Comparison of ENCODE assay signal across 10 mouse cellular contexts in genomic region chr11:67017801-67018591, GRCm38 (mm10). TPM values are rescaled to one million over a fixed set of nuclear protein-coding genes. Genes with fewer than 3 reads are reported as not detected.
DNase-seq lines count a peak whose midpoint lies in the region; ATAC-seq and TF ChIP-seq lines count a peak whose summit lies in the region.
"Had no signal": no experiment of that assay in that cellular context is flagged by ENCODE, and none has a peak within 500 bp of the region (broad histone marks: within the 10 kb centered on the region; RNA-seq: fewer than 3 reads in every experiment).

No protein-coding gene starts in this region.

- 6% methylated on average over 12 of the region's 12 CpGs for WGBS in hindbrain, embryonic 10.5 days
- 3% methylated on average over 12 of the region's 12 CpGs for WGBS in hindbrain, embryonic 14.5 days
- WGBS in embryonic facial prominence, embryonic 11.5 days, result 2% methylated on average over 12 of the region's 12 CpGs
- 7% methylated on average over 12 of the region's 12 CpGs for WGBS in intestine, embryonic 16.5 days

- peaks cover 32% of the 10 kb centered on the region for H3K27me3 ChIP-seq in hindbrain, embryonic 10.5 days (ENCODE audit: insufficient read depth, poor library complexity, severe bottlenecking)
- H3K27me3 ChIP-seq in hindbrain, embryonic 14.5 days (ENCODE audit: control insufficient read depth, insufficient read depth, low read length), result peaks cover 9% of the 10 kb centered on the region
- H3K27me3 ChIP-seq in CH12.LX (replicated peaks), result peaks cover 53% of the 10 kb centered on the region
- H3K27me3 ChIP-seq in embryonic facial prominence, embryonic 11.5 days (ENCODE audit: control insufficient read depth, insufficient read depth, low read length), result no peaks in the 10 kb centered on the region
- H3K27me3 ChIP-seq in intestine, embryonic 16.5 days (replicated peaks; ENCODE audit: control insufficient read depth, insufficient read depth, low read length), result no peaks in the 10 kb centered on the region

- H3K9me3 ChIP-seq in hindbrain, embryonic 10.5 days, result no peaks in the 10 kb centered on the region
- H3K9me3 ChIP-seq in hindbrain, embryonic 14.5 days (ENCODE audit: control insufficient read depth, low read length), result no peaks in the 10 kb centered on the region
- H3K9me3 ChIP-seq in CH12.LX (replicated peaks; ENCODE audit: low read length), result no peaks in the 10 kb centered on the region
- no peaks in the 10 kb centered on the region for H3K9me3 ChIP-seq in embryonic facial prominence, embryonic 11.5 days (replicated peaks; ENCODE audit: control insufficient read depth, low read length)
- no peaks in the 10 kb centered on the region for H3K9me3 ChIP-seq in intestine, embryonic 16.5 days (ENCODE audit: control insufficient read depth, low read length)

- TF ChIP-seq POLR2A in CH12.LX (IDR thresholded peaks at IDR 0.05; ENCODE audit: low read depth, low read length), result no peak

- H3K4me3 ChIP-seq in hindbrain, embryonic 10.5 days, result peak overlapping the region; percentile 18; the same call in 1 of the 2 replicates
- H3K4me3 ChIP-seq in hindbrain, embryonic 14.5 days (replicated peaks; ENCODE audit: low read length), result no peak overlapping the region
- no peak overlapping the region for H3K4me3 ChIP-seq in CH12.LX (replicated peaks in 1 of 3; ENCODE audit: low read depth in 2 of 3, low read length in 2 of 3, poor library complexity in 1 of 3)
- no peak overlapping the region for H3K4me3 ChIP-seq in embryonic facial prominence, embryonic 11.5 days (ENCODE audit: low read depth, low read length)
- 0 out of 2 replicates have a peak overlapping the region, but pooled peaks have one; percentile 2 for H3K4me3 ChIP-seq in intestine, embryonic 16.5 days (ENCODE audit: low read length)

- no peak for TF ChIP-seq EP300 in CH12.LX (IDR thresholded peaks at IDR 0.05; ENCODE audit: low read length)

- H3K27ac ChIP-seq in hindbrain, embryonic 10.5 days, result peak overlapping the region; percentile 17; the same call in 1 of the 2 replicates
- H3K27ac ChIP-seq in hindbrain, embryonic 14.5 days, result no peak overlapping the region
- no peak overlapping the region for H3K27ac ChIP-seq in CH12.LX (ENCODE audit: insufficient read depth, low read depth)
- no peak overlapping the region for H3K27ac ChIP-seq in embryonic facial prominence, embryonic 11.5 days (replicated peaks; ENCODE audit: low read depth, low read length)
- peak overlapping the region; percentile 5 for H3K27ac ChIP-seq in intestine, embryonic 16.5 days (ENCODE audit: low read length)

- H3K4me1 ChIP-seq in hindbrain, embryonic 10.5 days (replicated peaks), result peaks cover 24% of the 10 kb centered on the region
- H3K4me1 ChIP-seq in hindbrain, embryonic 14.5 days (replicated peaks; ENCODE audit: control insufficient read depth, insufficient read depth, low read length), result peaks cover 6% of the 10 kb centered on the region; the same call in 1 of the 2 replicates
- peaks cover 3 to 29% of the 10 kb centered on the region in 2 experiments; a peak in 2 of 4 replicates for H3K4me1 ChIP-seq in CH12.LX (ENCODE audit: control insufficient read depth in 1 of 2, insufficient read depth in 2 of 2)
- no peaks in the 10 kb centered on the region for H3K4me1 ChIP-seq in embryonic facial prominence, embryonic 11.5 days (ENCODE audit: control insufficient read depth, insufficient read depth, low read length)
- H3K4me1 ChIP-seq in intestine, embryonic 16.5 days (ENCODE audit: control insufficient read depth, insufficient read depth, low read length), result peaks cover 13% of the 10 kb centered on the region

- TF ChIP-seq RAD21 in CH12.LX (IDR thresholded peaks at IDR 0.05; ENCODE audit: low read depth, low read length), result no peak

- dilution Hi-C loops in CH12.LX (cut with MboI; ENCODE audit: extremely low pct_ligation_motif_present, extremely low pct_unique_long_range_greater_than_20kb, low sequenced_read_pairs), result no loop called here

- peak; percentile 44 for DNase-seq in hindbrain, embryonic 10.5 days (ENCODE audit: low spot score)
- DNase-seq in hindbrain, embryonic 14.5 days (ENCODE audit: low spot score), result no peak
- DNase-seq in CH12.LX (ENCODE audit: extremely low read depth), result peak; percentile 70
- DNase-seq in embryonic facial prominence, embryonic 11.5 days (ENCODE audit: low spot score), result no peak
- no peak for DNase-seq in kidney, postnatal 36 days
- DNase-seq in layer of hippocampus, adult 9-10 months (ENCODE audit: low spot score), result no peak
- no peak for DNase-seq in natural killer cell, adult 2 months (ENCODE audit: low spot score in 2 of 2)
- DNase-seq: cerebellum, postnatal 36 days; retina, postnatal 1 day had no signal

- in situ Hi-C loops in CH12.LX (cut with MboI; ENCODE audit: low pct_ligation_motif_present, low pct_unique_long_range_greater_than_20kb, low sequenced_read_pairs), result loop anchor here (10.0 kb wide), 1 partner anchor 113 kb away; no protein-coding TSS in a partner anchor

- no peaks in the 10 kb centered on the region for H3K79me2 ChIP-seq in CH12.LX (replicated peaks; ENCODE audit: control insufficient read depth, extremely low read depth, insufficient read depth, poor library complexity, severe bottlenecking)

- no peak for TF ChIP-seq CTCF in CH12.LX (conservative IDR thresholded peaks at IDR 0.05 in 1 of 2, IDR thresholded peaks at IDR 0.05 in 1 of 2; ENCODE audit: low read depth in 2 of 2, low read length in 2 of 2)

- no peak overlapping the region for H3K9ac ChIP-seq in hindbrain, embryonic 14.5 days
- no peak overlapping the region for H3K9ac ChIP-seq in CH12.LX (ENCODE audit: insufficient read depth, low read depth)
- H3K9ac ChIP-seq in embryonic facial prominence, embryonic 11.5 days (replicated peaks; ENCODE audit: low read length), result no peak overlapping the region
- 0 out of 2 replicates have a peak overlapping the region, but pooled peaks have one; percentile 14 for H3K9ac ChIP-seq in intestine, embryonic 16.5 days (ENCODE audit: low read depth, low read length)

- ATAC-seq in hindbrain, embryonic 14.5 days (ENCODE audit: low FRiP score), result no peak
- 0 out of 2 replicates have a peak, but pooled peaks have one; percentile 54 for ATAC-seq in embryonic facial prominence, embryonic 11.5 days (replicated peaks; ENCODE audit: insufficient number of reproducible peaks, low FRiP score, low TSS enrichment, low read depth)
- peak; percentile 89 for ATAC-seq in intestine, embryonic 16.5 days

- no peaks in the 10 kb centered on the region for H3K36me3 ChIP-seq in hindbrain, embryonic 10.5 days
- no peaks in the 10 kb centered on the region for H3K36me3 ChIP-seq in hindbrain, embryonic 14.5 days (replicated peaks; ENCODE audit: control insufficient read depth, insufficient read depth)
- H3K36me3 ChIP-seq in CH12.LX (replicated peaks in 1 of 2; ENCODE audit: control insufficient read depth in 1 of 2, insufficient read depth in 1 of 2, low read length in 1 of 2), result no peaks in the 10 kb centered on the region
- H3K36me3 ChIP-seq in embryonic facial prominence, embryonic 11.5 days (replicated peaks; ENCODE audit: control insufficient read depth, insufficient read depth, low read depth, low read length), result no peaks in the 10 kb centered on the region
- no peaks in the 10 kb centered on the region for H3K36me3 ChIP-seq in intestine, embryonic 16.5 days (ENCODE audit: control insufficient read depth, insufficient read depth, low read length)

- H3K4me2 ChIP-seq in hindbrain, embryonic 14.5 days (replicated peaks), result no peak overlapping the region
- H3K4me2 ChIP-seq in CH12.LX (ENCODE audit: insufficient read depth, low read depth, poor library complexity, severe bottlenecking), result peak overlapping the region; percentile 6; the same call in 1 of the 2 replicates
- H3K4me2 ChIP-seq in embryonic facial prominence, embryonic 11.5 days (ENCODE audit: low read depth, low read length), result no peak overlapping the region
- H3K4me2 ChIP-seq in intestine, embryonic 16.5 days (ENCODE audit: low read depth, low read length), result peak overlapping the region; percentile 34

TF ChIP-seq in CH12.LX, 34 proteins besides CTCF, POLR2A, EP300 and RAD21 (continues in another document):
- TF ChIP-seq BHLHE40 (IDR thresholded peaks at IDR 0.05; ENCODE audit: low read depth, low read length) (no peak), GABPA (IDR thresholded peaks at IDR 0.05; ENCODE audit: insufficient replicate concordance, low read depth, low read length) (no peak), POLR2AphosphoS2 (IDR thresholded peaks at IDR 0.05; ENCODE audit: low read depth, low read length) (no peak), PAX5 (IDR thresholded peaks at IDR 0.05; ENCODE audit: low read length) (no peak), JUN (IDR thresholded peaks at IDR 0.05; ENCODE audit: insufficient read depth, low read depth, low read length) (no peak), KAT2A (IDR thresholded peaks at IDR 0.05; ENCODE audit: insufficient replicate concordance, low read length) (no peak)

RNA-seq across cellular contexts. Expression of gene Tmem220, which starts 7.0 kb away (rescaled TPM):
- 0.43 and 1.5 TPM in 2 replicates for polyA plus RNA-seq in hindbrain, embryonic 10.5 days (2016; fragmentation: Nextera tagmentation; extraction: Ambion mirVana)
- polyA plus RNA-seq in hindbrain, embryonic 14.5 days (2014; fragmentation: Nextera tagmentation; extraction: Ambion mirVana), result 0.59 and 1.1 TPM in 2 replicates
- 0.08 and 0.30 TPM in 2 replicates for total RNA-seq in CH12.LX (2012; rRNA removed)
- 0.34 and 0.36 TPM in 2 replicates for total RNA-seq in CH12.LX (2014; rRNA removed)
- polyA plus RNA-seq in CH12.LX (2012; ENCODE audit: insufficient read length, low read depth), result 1.5 and 1.6 TPM in 2 replicates
- 0.82 and 0.98 TPM in 2 replicates for polyA plus RNA-seq in embryonic facial prominence, embryonic 11.5 days (2014; fragmentation: Nextera tagmentation; extraction: Ambion mirVana)
- polyA plus RNA-seq in intestine, embryonic 16.5 days (2015; fragmentation: Nextera tagmentation; extraction: Ambion mirVana), result 3.4 and 4.6 TPM in 2 replicates

RNA-seq across cellular contexts. Expression of gene Adprm, which starts 34.4 kb away (rescaled TPM):
- 28.3 and 30.4 TPM in 2 replicates for polyA plus RNA-seq in hindbrain, embryonic 10.5 days (2016; fragmentation: Nextera tagmentation; extraction: Ambion mirVana)
- polyA plus RNA-seq in hindbrain, embryonic 14.5 days (2014; fragmentation: Nextera tagmentation; extraction: Ambion mirVana), result 32.4 and 37.0 TPM in 2 replicates
- total RNA-seq in CH12.LX (2012; rRNA removed) (31.2 and 36.4 TPM in 2 replicates), CH12.LX (2014; rRNA removed) (51.0 and 53.8 TPM in 2 replicates)
- polyA plus RNA-seq in CH12.LX (2012; ENCODE audit: insufficient read length, low read depth), result 43.4 and 56.7 TPM in 2 replicates
- polyA plus RNA-seq in embryonic facial prominence, embryonic 11.5 days (2014; fragmentation: Nextera tagmentation; extraction: Ambion mirVana), result 37.0 and 39.5 TPM in 2 replicates
- 20.8 and 22.1 TPM in 2 replicates for polyA plus RNA-seq in intestine, embryonic 16.5 days (2015; fragmentation: Nextera tagmentation; extraction: Ambion mirVana)

RNA-seq across cellular contexts. Expression of gene Sco1, which starts 34.5 kb away (rescaled TPM):
- polyA plus RNA-seq in hindbrain, embryonic 10.5 days (2016; fragmentation: Nextera tagmentation; extraction: Ambion mirVana), result 18.0 and 22.3 TPM in 2 replicates
- 10.2 and 11.7 TPM in 2 replicates for polyA plus RNA-seq in hindbrain, embryonic 14.5 days (2014; fragmentation: Nextera tagmentation; extraction: Ambion mirVana)
- total RNA-seq in CH12.LX (2012; rRNA removed), result 20.4 and 23.0 TPM in 2 replicates
- total RNA-seq in CH12.LX (2014; rRNA removed), result 32.7 and 35.9 TPM in 2 replicates
- polyA plus RNA-seq in CH12.LX (2012; ENCODE audit: insufficient read length, low read depth), result 15.4 and 18.7 TPM in 2 replicates
- 20.6 and 21.9 TPM in 2 replicates for polyA plus RNA-seq in embryonic facial prominence, embryonic 11.5 days (2014; fragmentation: Nextera tagmentation; extraction: Ambion mirVana)
- polyA plus RNA-seq in intestine, embryonic 16.5 days (2015; fragmentation: Nextera tagmentation; extraction: Ambion mirVana), result 17.7 and 18.6 TPM in 2 replicates

Comparison
In these comparisons a context has a peak if more than half of its experiments do, and no peak if none do; other contexts are left out.
1. DNase-seq: peak in hindbrain, embryonic 10.5 days (single experiment) and CH12.LX (single experiment); none in hindbrain, embryonic 14.5 days (single experiment), embryonic facial prominence, embryonic 11.5 days (single experiment), kidney, postnatal 36 days (0 of 2), layer of hippocampus, adult 9-10 months (single experiment) and natural killer cell, adult 2 months (0 of 2).
2. H3K27ac ChIP-seq: peak in hindbrain, embryonic 10.5 days (single experiment) and intestine, embryonic 16.5 days (single experiment); none in hindbrain, embryonic 14.5 days (single experiment), CH12.LX (single experiment) and embryonic facial prominence, embryonic 11.5 days (single experiment).
3. H3K4me3 ChIP-seq: peak in hindbrain, embryonic 10.5 days (single experiment) and intestine, embryonic 16.5 days (single experiment); none in hindbrain, embryonic 14.5 days (single experiment), CH12.LX (0 of 3) and embryonic facial prominence, embryonic 11.5 days (single experiment).
4. H3K4me2 ChIP-seq: peak in CH12.LX (single experiment) and intestine, embryonic 16.5 days (single experiment); none in hindbrain, embryonic 14.5 days (single experiment) and embryonic facial prominence, embryonic 11.5 days (single experiment).